Mouse (Mus musculus) cerebellum, adult (tissue): ENCODE measurements around the gene Josd1.
"Not testable (repeated sequence)": the region's sequence is repeated elsewhere in the genome, so short reads cannot be mapped to it uniquely, and the experiment has no call there.

ENCODE experiments used
- ATAC-seq: cut with Nextera tagmentation; 2 replicates; pipeline ENCODE4 v1.9.2; 2017; ENCODE audit warnings: mild to moderate bottlenecking, moderate library complexity, mixed read lengths; ENCODE audit not compliant: insufficient number of reproducible peaks, low FRiP score, low TSS enrichment

Josd1 gene

DNA sequence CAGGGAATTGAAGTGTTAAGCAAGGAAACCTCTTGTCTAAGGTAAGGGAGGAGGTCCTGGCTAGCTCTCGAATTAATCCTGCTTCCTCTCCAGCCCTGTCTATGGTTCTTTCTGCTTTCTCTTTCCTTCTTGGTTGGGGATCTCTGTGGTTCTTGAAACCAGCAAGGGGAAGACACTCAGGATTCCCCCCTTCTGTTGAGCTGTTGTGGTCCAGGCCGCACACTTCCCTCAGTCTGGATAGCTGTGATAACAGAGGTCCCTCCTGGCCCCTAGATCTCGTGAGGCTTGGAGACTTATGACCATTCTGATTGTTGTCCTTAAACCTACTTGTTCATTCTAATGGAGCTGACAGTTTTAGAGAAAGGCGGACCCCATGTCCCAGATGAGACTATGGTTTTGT lies 6.8 kb upstream of the Josd1 start:
- no peak for ATAC-seq

DNA sequence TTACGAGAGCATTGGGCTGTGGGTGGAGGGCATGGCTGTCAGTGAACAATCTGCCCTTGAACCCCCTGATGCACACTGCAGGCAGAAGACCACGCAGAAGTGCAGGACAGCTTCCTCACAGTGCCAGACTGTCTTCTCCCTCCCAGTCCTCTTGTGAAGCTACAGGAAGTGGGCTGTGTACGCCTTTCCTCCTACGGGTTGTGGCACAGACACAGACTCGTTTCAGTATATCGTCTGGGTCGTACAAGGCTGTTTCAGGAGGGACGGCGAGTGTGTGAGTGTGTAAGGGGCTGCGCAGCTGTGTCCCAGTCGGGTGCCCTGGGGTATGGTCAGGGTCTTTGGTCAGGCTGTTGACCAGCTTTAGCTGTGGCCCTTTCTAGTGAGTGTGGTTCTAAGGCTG lies 6.0 kb upstream of the Josd1 start:
- ATAC-seq: no peak

DNA sequence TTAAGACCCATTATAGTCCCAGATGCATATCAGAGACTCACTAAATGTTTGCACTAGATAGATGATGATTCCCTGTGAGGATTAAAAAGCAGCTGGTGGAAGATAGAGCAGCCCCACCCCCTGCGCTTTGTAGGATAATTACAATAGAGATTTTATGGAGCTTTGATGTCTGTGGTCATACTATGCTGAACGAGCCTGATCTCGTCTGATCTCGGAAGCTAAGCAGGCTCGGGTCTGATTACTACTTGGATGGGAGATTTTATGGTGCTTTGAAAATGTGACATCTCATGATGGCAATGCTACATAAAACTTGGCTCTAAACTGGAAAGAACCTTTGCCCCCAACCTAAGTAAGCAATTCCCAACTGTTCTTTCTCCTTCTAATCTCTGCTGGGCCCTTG lies 4.6 kb upstream of the Josd1 start:
- no peak for ATAC-seq

- ATAC-seq: peak; percentile 2; the same call in 1 of the 2 replicates
These were observed 3.3 kb upstream of the Josd1 start for GRCm38 (mm10) chr15:79691023-79691508.

- ATAC-seq: peak; percentile 91
These were observed 2.8 kb upstream of the Josd1 start, which contains the start of gene Gtpbp1 for GRCm38 (mm10) chr15:79690426-79691022. TSS of gene Gtpbp1 (plus strand) at chr15:79690845.

DNA sequence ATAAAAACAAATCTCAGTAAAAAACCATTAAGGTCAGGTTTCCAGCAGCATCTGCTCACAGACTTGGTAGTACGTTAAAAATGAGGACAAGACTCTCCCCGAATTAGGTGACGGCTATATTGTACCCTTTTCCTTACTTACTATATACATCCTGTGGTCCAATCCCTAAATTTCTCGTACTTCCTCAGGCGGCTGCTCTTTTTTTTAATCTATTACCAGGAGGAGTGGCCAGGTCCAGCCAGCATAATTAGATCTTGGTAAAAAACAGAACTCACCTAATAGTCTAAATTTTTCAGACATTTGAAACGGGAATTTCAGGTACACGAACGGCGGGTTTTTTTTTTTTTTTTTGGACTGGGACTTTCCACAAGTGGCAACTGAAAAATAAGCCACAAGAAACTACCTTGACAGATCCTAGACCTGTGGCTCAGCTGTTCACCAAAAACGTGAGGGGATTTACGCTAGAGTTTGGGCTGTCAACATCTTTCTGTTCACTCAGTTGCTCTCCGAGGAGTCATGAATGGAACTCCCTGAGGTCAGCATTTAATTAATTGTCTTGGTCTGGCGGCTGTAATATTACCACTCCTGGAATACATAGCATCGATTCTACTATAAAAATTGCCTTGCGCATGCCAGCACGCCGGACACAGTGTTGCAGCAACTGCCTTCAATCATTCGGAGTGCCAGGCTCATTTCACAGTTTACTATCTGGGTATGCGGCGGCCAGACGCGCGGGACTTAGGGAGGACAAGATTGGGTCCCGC lies 2.1 kb upstream of the Josd1 start:
- no peak for ATAC-seq

DNA sequence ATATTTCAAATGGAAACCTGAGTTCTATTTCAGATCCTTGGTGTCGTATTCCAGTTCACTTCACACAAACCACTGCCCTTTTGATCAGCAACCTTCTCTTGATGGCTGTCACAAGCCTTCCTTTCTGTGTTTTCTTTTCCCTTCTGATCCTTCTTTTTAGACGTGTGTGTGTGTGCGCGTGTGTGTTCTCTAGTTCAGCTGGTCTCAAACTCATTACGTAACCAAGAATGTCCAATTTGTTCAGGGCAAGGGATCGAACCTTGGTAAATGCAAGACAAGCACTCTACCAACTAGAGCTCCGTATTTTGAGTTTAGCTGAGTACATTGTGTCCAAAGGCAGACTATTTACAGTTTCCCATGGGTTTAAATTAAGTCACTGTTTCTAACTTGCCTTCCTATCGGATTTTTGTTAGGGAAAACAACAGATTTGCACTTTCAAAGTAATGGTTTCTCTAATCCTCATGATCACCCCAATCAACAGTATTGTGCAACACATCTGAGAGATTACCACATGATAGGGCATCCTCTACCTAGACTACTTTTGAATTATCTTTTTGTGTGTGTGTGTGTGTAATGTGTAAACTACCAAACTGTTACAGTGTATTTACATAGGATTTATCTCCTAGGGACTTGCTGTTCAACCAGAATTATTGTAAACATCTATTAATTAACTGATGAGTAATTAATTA lies 693 bp upstream of the Josd1 start:
- no peak for ATAC-seq

GRCm38 (mm10) chr15:79687175-79687574 lies 544 bp downstream of the Josd1 start:
- no peak for ATAC-seq

DNA sequence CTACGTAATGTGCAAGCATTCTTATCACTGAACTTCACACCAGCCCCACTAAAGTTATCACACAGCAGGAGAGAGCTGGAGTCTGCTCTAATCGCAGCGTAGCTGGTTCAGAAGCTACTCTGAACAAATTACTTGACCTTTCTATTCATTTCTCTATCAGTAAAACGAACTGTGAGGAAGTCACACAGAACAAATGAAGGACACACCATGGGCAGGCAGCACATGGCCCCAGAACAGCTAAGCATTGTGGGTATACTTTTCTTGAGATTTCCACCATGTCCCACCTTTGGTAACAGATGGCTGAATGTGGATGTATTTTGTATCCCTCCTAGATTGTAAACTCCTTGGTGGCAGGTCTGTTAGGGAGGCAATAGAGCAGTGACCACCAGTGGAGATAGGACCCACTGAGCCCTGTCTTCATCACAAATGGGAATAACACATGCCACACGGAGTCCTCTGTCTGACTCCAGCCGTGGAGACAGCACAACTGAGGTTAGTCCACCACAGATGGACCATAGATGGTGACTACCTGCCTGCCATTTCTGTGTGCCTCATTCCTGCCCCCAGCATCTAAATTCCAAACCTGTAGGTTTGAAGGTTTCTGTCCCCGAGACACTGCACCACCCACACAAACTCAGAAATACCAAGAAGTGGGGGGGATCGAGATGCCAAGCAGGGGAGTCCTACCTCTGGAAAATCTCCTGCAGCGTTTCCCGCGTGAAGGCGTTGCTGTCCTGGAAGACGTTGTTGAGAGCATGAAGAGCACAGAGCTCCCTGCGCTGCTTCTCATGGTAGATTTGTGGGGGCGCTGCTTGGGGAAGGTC lies 1.5 kb downstream of the Josd1 start:
- ATAC-seq: no peak

GRCm38 (mm10) chr15:79685141-79685641 lies 2.5 kb downstream of the Josd1 start:
- ATAC-seq: no peak

DNA sequence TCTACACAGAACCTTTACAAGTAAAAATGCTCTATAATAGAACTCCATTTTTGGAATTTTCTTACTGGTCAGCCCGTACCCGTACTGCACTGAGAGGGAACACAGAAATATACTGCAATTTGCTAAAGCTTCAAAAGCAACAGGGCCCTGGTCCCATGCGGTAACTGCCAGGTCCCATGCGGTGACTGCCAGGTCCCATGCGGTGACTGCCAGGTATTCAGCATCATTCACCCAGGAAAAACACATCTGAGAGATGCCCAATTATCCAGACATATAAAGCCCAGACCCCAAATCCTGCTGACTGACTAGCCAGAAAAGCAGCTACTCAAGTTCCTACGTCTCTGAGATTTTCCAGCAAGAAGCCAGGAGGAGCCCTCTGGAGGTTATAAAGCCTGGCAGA lies 3.1 kb downstream of the Josd1 start:
- ATAC-seq: no peak

GRCm38 (mm10) chr15:79683707-79684465 lies 3.8 kb downstream of the Josd1 start:
- no peak for ATAC-seq

GRCm38 (mm10) chr15:79683146-79683545 lies 4.6 kb downstream of the Josd1 start:
- ATAC-seq: no peak

GRCm38 (mm10) chr15:79681973-79682372 lies 5.7 kb downstream of the Josd1 start:
- ATAC-seq: no peak

DNA sequence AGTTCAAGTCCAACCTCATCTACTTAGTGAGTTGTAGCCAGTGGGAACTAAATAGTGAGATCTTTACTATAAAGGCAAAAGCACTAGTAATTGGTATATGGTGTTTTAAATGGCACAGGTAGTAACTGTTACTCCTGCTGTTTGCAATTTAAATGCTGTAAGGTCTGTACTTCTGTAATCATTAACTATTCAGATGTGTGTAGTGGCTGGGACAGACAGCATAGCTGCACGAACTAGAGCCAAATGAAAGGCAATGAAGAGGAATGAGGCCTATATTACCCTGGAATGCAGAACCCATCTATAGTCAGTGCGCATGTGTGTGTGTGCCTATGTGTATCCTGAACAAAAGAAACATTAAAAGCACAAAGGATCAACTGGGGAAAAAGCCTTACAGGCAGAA lies 9.8 kb downstream of the Josd1 start:
- no peak for ATAC-seq

DNA sequence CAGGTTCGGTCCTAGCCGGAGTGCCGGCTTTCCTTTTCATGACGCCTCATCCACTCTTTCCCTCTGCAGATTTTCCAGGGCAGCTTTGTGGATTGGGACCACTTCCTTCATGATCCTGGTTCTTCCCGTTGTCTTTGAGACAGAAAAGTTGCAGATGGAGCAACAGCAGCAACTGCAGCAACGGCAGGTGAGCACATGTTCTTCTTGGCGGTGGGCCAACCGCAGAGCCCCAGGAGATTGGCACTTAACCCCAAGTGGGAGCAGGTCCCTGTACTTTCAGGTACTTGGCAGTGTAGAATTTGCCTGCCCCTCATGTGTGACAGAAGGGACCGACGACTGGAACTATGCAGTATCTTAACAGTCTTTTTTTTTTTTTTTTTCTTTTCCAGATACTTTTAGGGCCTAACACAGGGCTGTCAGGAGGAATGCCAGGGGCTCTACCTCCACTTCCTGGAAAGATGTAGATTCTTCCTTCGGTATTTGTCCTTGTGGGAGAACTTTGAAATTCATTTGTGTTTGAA lies 15.8 kb downstream of the Josd1 start:
- not testable (repeated sequence) for ATAC-seq

DNA sequence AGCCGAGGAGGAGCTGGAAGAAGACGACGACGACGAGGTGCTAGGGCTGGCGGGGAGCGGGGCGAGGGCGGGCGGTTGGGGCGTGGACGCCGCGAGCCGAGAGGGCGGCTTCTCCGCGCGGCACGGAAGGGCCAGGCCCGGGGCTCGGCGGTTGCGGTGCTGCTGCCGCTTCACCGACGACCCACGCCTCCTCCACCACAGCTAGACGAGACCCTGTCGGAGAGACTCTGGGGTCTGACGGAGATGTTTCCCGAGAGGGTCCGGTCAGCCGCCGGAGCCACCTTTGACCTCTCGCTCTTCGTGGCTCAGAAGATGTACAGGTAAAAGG lies 16.8 kb downstream of the Josd1 start:
- ATAC-seq: peak; percentile 17; the same call in 1 of the 2 replicates

- peak; percentile 97 for ATAC-seq
These were observed 17.3 kb downstream of the Josd1 start, which contains the start of gene Tomm22 for GRCm38 (mm10) chr15:79670249-79670971. TSS of gene Tomm22 (plus strand) at chr15:79670861.

- no peak for ATAC-seq
These were observed 18.5 kb downstream of the Josd1 start for GRCm38 (mm10) chr15:79669195-79669594.
